Mouse (Mus musculus) MEL (cell line): ENCODE data around the gene Nyap1.

Experiments used
- GATA1 ChIP-seq: IDR thresholded peaks from 2 replicates; pipeline ENCODE4 v1.6.1; 2011; ENCODE audit warnings: low read depth, low read length, improper control_type of control experiment
- SIN3A ChIP-seq: IDR thresholded peaks from 2 replicates; pipeline ENCODE4 v1.6.1; 2012; ENCODE audit warnings: low read length, improper control_type of control experiment, inconsistent platforms
- TAL1 ChIP-seq: IDR thresholded peaks from 2 replicates; pipeline ENCODE4 v1.6.1; 2012; ENCODE audit warnings: mild to moderate bottlenecking, inconsistent platforms, low read length, moderate library complexity, mixed read lengths
- UBTF ChIP-seq: IDR thresholded peaks from 2 replicates; pipeline ENCODE4 v1.6.1; 2012; ENCODE audit warnings: low read depth, mild to moderate bottlenecking, inconsistent platforms, low read length, improper control_type of control experiment, moderate library complexity, borderline replicate concordance; ENCODE audit not compliant: insufficient read depth

GRCm38 (mm10) chr5:137788946-137789531 lies 47.6 kb upstream of the Nyap1 start:
- TF ChIP-seq TAL1 (no peak), SIN3A (no peak), GATA1 (no peak), UBTF (no peak)
